Mouse (Mus musculus) bone marrow, adult 2 months (tissue): ENCODE measurements around the gene Scai. TPM values are rescaled to one million over a fixed set of nuclear protein-coding genes. Genes with fewer than 3 reads are reported as not detected.

Experiments used
- H3K27ac ChIP-seq: fragments of 200-500 bp; 2 replicates; pipeline ENCODE4 v1.5.1; 2012; ENCODE audit warnings: low read depth, mild to moderate bottlenecking, control low read depth, inconsistent platforms, low read length; ENCODE audit not compliant: control insufficient read depth, poor library complexity, insufficient read depth
- H3K4me1 ChIP-seq: fragments of 200-500 bp; 2 replicates; pipeline ENCODE4 v1.6.1; 2011; ENCODE audit warnings: low read length; ENCODE audit not compliant: control insufficient read depth, insufficient read depth
- H3K4me3 ChIP-seq: fragments of 200-500 bp; replicated peaks from 2 replicates; pipeline ENCODE3; 2011; ENCODE audit warnings: mild to moderate bottlenecking, low read depth, low read length, control low read depth; ENCODE audit not compliant: control insufficient read depth
- CTCF ChIP-seq: fragments of 200-500 bp; IDR thresholded peaks from 2 replicates; pipeline ENCODE4 v1.5.1; 2011; ENCODE audit warnings: low read length, control low read depth; ENCODE audit not compliant: control insufficient read depth, insufficient read depth
- POLR2A ChIP-seq: fragments of 200-500 bp; IDR thresholded peaks from 2 replicates; pipeline ENCODE4 v1.6.1; 2011; ENCODE audit warnings: low read depth, mild to moderate bottlenecking, control low read depth, low read length, borderline replicate concordance; ENCODE audit not compliant: control insufficient read depth
- WGBS: fragments of 180-500 bp; shearing (Covaris S2); methylation state at CpG from one replicate; pipeline ENCODE4 v1.1.7; 2018; 5-methylcytosine and 5-hydroxymethylcytosine counted together
- polyA plus RNA-seq: library from polyadenylated mRNA; stranded (reverse); fragments of >200 nt; gene quantifications from 2 replicates; pipeline ENCODE4 v1.2.4, GENCODE M21; 2011; ENCODE audit warnings: low replicate concordance; ENCODE audit not compliant: missing spikeins, insufficient read depth, insufficient read length

The Scai gene
- polyA plus RNA-seq, 1 experiment: 5.9 TPM

- WGBS: 4% methylated on average over 25 of the region's 25 CpGs
- Histone ChIP-seq H3K4me3 (peak overlapping the region; percentile 78), H3K4me1 (no peaks in the 10 kb centered on the region), H3K27ac (peak overlapping the region; percentile 90)
- TF ChIP-seq POLR2A: no peak
- TF ChIP-seq CTCF: no peak
Measured at GRCm38 (mm10) chr2:39064687-39065399, 125.7 kb downstream of the Scai start.

- Histone ChIP-seq H3K4me1 (no peaks in the 10 kb centered on the region), H3K4me3 (no peak overlapping the region), H3K27ac (no peak overlapping the region)
- WGBS: 92% methylated on average over 1 of the region's 1 CpGs
- TF ChIP-seq CTCF (no peak), POLR2A (no peak)
Measured at GRCm38 (mm10) chr2:39048515-39048914, 142.0 kb downstream of the Scai start.

GRCm38 (mm10) chr2:39040215-39040614, 150.3 kb downstream of the Scai start:
- 90% methylated on average over 1 of the region's 1 CpGs for WGBS
- H3K4me1 ChIP-seq: no peaks in the 10 kb centered on the region
- H3K27ac ChIP-seq: no peak overlapping the region
- H3K4me3 ChIP-seq: no peak overlapping the region
- TF ChIP-seq POLR2A (no peak), CTCF (no peak)

- no peaks in the 10 kb centered on the region for H3K4me1 ChIP-seq
- WGBS: 93% methylated on average over 1 of the region's 1 CpGs
Measured at GRCm38 (mm10) chr2:39031611-39032010, 158.9 kb downstream of the Scai start.

GRCm38 (mm10) chr2:39020004-39020403, 170.5 kb downstream of the Scai start:
- no peaks in the 10 kb centered on the region; the same call in 1 of the 2 replicates for H3K4me1 ChIP-seq
- TF ChIP-seq POLR2A (no peak), CTCF (no peak)
- 82% methylated on average over 1 of the region's 1 CpGs for WGBS
- H3K27ac ChIP-seq: no peak overlapping the region
- H3K4me3 ChIP-seq: no peak overlapping the region

More at GRCm38 (mm10) chr2:39031611-39032010, 158.9 kb downstream of the Scai start:
- TF ChIP-seq POLR2A (no peak), CTCF (no peak)
- Histone ChIP-seq H3K27ac (no peak overlapping the region), H3K4me3 (no peak overlapping the region)

GRCm38 (mm10) chr2:39016581-39016980, 174.0 kb downstream of the Scai start:
- no peak for TF ChIP-seq POLR2A
- TF ChIP-seq CTCF: no peak
- no peak overlapping the region for H3K27ac ChIP-seq
- H3K4me1 ChIP-seq: peaks cover 1% of the 10 kb centered on the region
- WGBS: 69% methylated on average over 3 of the region's 3 CpGs
- no peak overlapping the region for H3K4me3 ChIP-seq

Other genes starting within 250 kb of the Scai start
- gene Wdr38, start 193.3 kb downstream of the Scai start, polyA plus RNA-seq: 1.4 and 2.0 TPM in 2 replicates
- 42.4 and 71.5 TPM in 2 replicates for gene Arpc5l, start 185.4 kb downstream of the Scai start, polyA plus RNA-seq
- gene Rpl35, start 185.1 kb downstream of the Scai start, polyA plus RNA-seq: 129 and 218 TPM in 2 replicates
- 16.5 and 23.6 TPM in 2 replicates for gene Golga1, start 125.2 kb downstream of the Scai start, polyA plus RNA-seq
- gene Ppp6c, start 35.7 kb upstream of the Scai start, polyA plus RNA-seq: 40.6 and 51.6 TPM in 2 replicates